Mouse (Mus musculus): ENCODE data around the gene Tmc1.

Tmc1 gene

GRCm38 (mm10) chr19:20953874-20954273 is at the start of gene Tmc1:
Gene Tmc1, minus strand, starts transcription at chr19:20954202.
- DNase-seq (ENCODE audit: low spot score in 2 of 2) = no peak

- DNase-seq (ENCODE audit: low spot score in 2 of 2) = no peak
These were observed 47.5 kb upstream of the Tmc1 start for GRCm38 (mm10) chr19:21001552-21001951.

GRCm38 (mm10) chr19:20979244-20979643 is 25.2 kb upstream of the Tmc1 start:
- no peak for DNase-seq (ENCODE audit: low spot score in 2 of 2)

- no peak for DNase-seq (ENCODE audit: low spot score in 2 of 2)
These were observed 24.1 kb upstream of the Tmc1 start for GRCm38 (mm10) chr19:20978148-20978547.

- DNase-seq (ENCODE audit: low spot score in 2 of 2) = no peak
These were observed 17.9 kb upstream of the Tmc1 start for GRCm38 (mm10) chr19:20971926-20972325.

- DNase-seq (ENCODE audit: low spot score in 2 of 2) = no peak
These were observed 813 bp upstream of the Tmc1 start for GRCm38 (mm10) chr19:20954815-20955214.

- DNase-seq (ENCODE audit: low spot score in 2 of 2) = no peak
These were observed 9.6 kb downstream of the Tmc1 start for GRCm38 (mm10) chr19:20944446-20944845.

GRCm38 (mm10) chr19:20924282-20924681 is 29.7 kb downstream of the Tmc1 start:
- no peak for DNase-seq (ENCODE audit: low spot score in 2 of 2)

GRCm38 (mm10) chr19:20923336-20924211 is 30.4 kb downstream of the Tmc1 start:
- no peak for DNase-seq (ENCODE audit: low spot score in 2 of 2)

- no peak for DNase-seq (ENCODE audit: low spot score in 2 of 2)
These were observed 35.8 kb downstream of the Tmc1 start for GRCm38 (mm10) chr19:20918241-20918640.

GRCm38 (mm10) chr19:20915151-20915550 is 38.9 kb downstream of the Tmc1 start:
- DNase-seq (ENCODE audit: low spot score in 2 of 2) = no peak

GRCm38 (mm10) chr19:20910356-20910755 is 43.6 kb downstream of the Tmc1 start:
- no peak for DNase-seq (ENCODE audit: low spot score in 2 of 2)

GRCm38 (mm10) chr19:20881205-20881604 is 72.8 kb downstream of the Tmc1 start:
- no peak for DNase-seq (ENCODE audit: low spot score in 2 of 2)

- no peak for DNase-seq (ENCODE audit: low spot score in 2 of 2)
These were observed 78.1 kb downstream of the Tmc1 start for GRCm38 (mm10) chr19:20875881-20876280.

- DNase-seq (ENCODE audit: low spot score in 2 of 2) = no peak
These were observed 92.2 kb downstream of the Tmc1 start for GRCm38 (mm10) chr19:20861779-20862178.

- DNase-seq (ENCODE audit: low spot score in 2 of 2) = no peak
These were observed 93.7 kb downstream of the Tmc1 start for GRCm38 (mm10) chr19:20860270-20860669.

GRCm38 (mm10) chr19:20857819-20858218 is 96.2 kb downstream of the Tmc1 start:
- no peak for DNase-seq (ENCODE audit: low spot score in 2 of 2)

GRCm38 (mm10) chr19:20848906-20849305 is 105.1 kb downstream of the Tmc1 start:
- DNase-seq (ENCODE audit: low spot score in 2 of 2) = no peak

GRCm38 (mm10) chr19:20847476-20848073 is 106.4 kb downstream of the Tmc1 start:
- no peak for DNase-seq (ENCODE audit: low spot score in 2 of 2)

GRCm38 (mm10) chr19:20837422-20837821 is 116.6 kb downstream of the Tmc1 start:
- no peak for DNase-seq (ENCODE audit: low spot score in 2 of 2)

GRCm38 (mm10) chr19:20836055-20836845 is 117.8 kb downstream of the Tmc1 start:
- DNase-seq (ENCODE audit: low spot score in 2 of 2) = no peak

- no peak for DNase-seq (ENCODE audit: low spot score in 2 of 2)
These were observed 119.1 kb downstream of the Tmc1 start for GRCm38 (mm10) chr19:20834895-20835294.

All from urinary bladder, adult 18-20 months (tissue).